In genomic region chr1:64121559-64122465, GRCm38 (mm10) we compare ENCODE assay signal across 8 mouse cellular contexts. TPM values are rescaled to one million over a fixed set of nuclear protein-coding genes. Genes with fewer than 3 reads are reported as not detected.
A peak's percentile ranks its signal among the peaks of the same experiment; 100 is the strongest.
DNase-seq lines count a peak whose midpoint lies in the region; ATAC-seq lines count a peak whose summit lies in the region.

Gene Klf7 (minus strand): TSS chr1:64122282.

- no peaks in the 10 kb centered on the region for H3K9me3 ChIP-seq in hindbrain, embryonic 11.5 days (ENCODE audit: control insufficient read depth, low read length)

- H3K9ac ChIP-seq in hindbrain, embryonic 11.5 days (ENCODE audit: low read depth, low read length): peak within 1 kb of the TSS; percentile 99

- WGBS in hindbrain, embryonic 11.5 days: under 1% methylated on average over 78 of the region's 82 CpGs

- H3K27me3 ChIP-seq in hindbrain, embryonic 11.5 days (ENCODE audit: control insufficient read depth, insufficient read depth, low read length): no peaks in the 10 kb centered on the region

- peak within 1 kb of the TSS; percentile 69 for H3K4me2 ChIP-seq in hindbrain, embryonic 11.5 days (replicated peaks; ENCODE audit: low read depth, low read length)

- ATAC-seq in hindbrain, embryonic 11.5 days (ENCODE audit: low FRiP score): peak; percentile 98

- H3K36me3 ChIP-seq in hindbrain, embryonic 11.5 days (ENCODE audit: control insufficient read depth, insufficient read depth, low read length): no peaks in the 10 kb centered on the region

- no peaks in the 10 kb centered on the region; the same call in 1 of the 2 replicates for H3K4me1 ChIP-seq in hindbrain, embryonic 11.5 days (replicated peaks; ENCODE audit: control insufficient read depth, insufficient read depth, low read length)

- peak; percentile 100 for DNase-seq in Muller cell, postnatal 12 days (ENCODE audit: inconsistent ontology term)
- peak; percentile 100 for DNase-seq in cerebellum, adult 9-11 months
- peak; percentile 98 to 99 for DNase-seq in frontal cortex, adult 2 months (ENCODE audit: extremely low spot score in 1 of 2, low spot score in 1 of 2)
- peak; percentile 95 for DNase-seq in hindbrain, embryonic 11.5 days (ENCODE audit: low spot score)
- DNase-seq in layer of hippocampus, postnatal 10 days (ENCODE audit: low spot score in 2 of 2): peak; percentile 93 to 95
- peak; percentile 99 for DNase-seq in lung, postnatal 10 days
- DNase-seq in ovary, postnatal 36 days (ENCODE audit: low spot score): peak; percentile 96
- DNase-seq in thymus, postnatal 25 days: peak; percentile 95

- H3K4me3 ChIP-seq in hindbrain, embryonic 11.5 days (ENCODE audit: low read depth, low read length): peak within 1 kb of the TSS; percentile 77

- peak within 1 kb of the TSS; percentile 100 for H3K27ac ChIP-seq in hindbrain, embryonic 11.5 days (ENCODE audit: low read depth, low read length)

RNA-seq across cellular contexts. Expression of gene Klf7, which starts in this region (rescaled TPM):
- 18.2 and 19.2 TPM in 2 replicates for polyA plus RNA-seq in frontal cortex, adult 2 months (2012; rRNA removed)
- polyA plus RNA-seq in hindbrain, embryonic 11.5 days (2014; fragmentation: Nextera tagmentation; extraction: Ambion mirVana): 31.4 and 33.6 TPM in 2 replicates
- 10 to 100 TPM; 77.8 to 78.3 TPM for total RNA-seq in layer of hippocampus, postnatal 10 days (2021)

Comparison
In these comparisons a context has a peak if more than half of its experiments do, and no peak if none do; other contexts are left out.
1. Peak in every context shown above with its lines: DNase-seq, ATAC-seq, H3K4me3 ChIP-seq and H3K27ac ChIP-seq.